Comparison of ENCODE assay signal across 15 mouse cellular contexts in the genomic region with DNA sequence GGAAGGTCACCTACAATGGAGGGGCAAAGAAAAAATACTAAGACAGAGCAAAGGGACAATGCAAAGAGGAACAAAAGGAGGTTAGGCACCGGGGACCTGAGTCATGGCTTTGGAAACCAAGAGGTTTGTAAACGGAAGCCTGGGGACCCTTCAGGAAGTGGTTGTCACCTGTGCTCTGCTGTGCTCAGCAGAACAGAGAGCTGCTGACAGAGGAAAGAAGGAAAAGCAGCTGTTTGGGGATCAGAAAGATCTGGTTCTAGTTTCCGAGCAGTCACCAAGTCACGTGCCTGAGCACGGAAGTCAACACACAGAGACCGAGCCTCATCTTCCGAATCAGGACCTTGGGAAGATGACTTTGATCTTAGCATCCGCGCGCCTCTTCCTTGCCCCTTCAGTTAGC.
DNase-seq lines count a peak whose midpoint lies in the region; ATAC-seq and TF ChIP-seq lines count a peak whose summit lies in the region.
"Had no signal": no experiment of that assay in that cellular context is flagged by ENCODE, and none has a peak within 500 bp of the region (broad histone marks: within the 10 kb centered on the region; RNA-seq: fewer than 3 reads in every experiment).

No protein-coding gene starts in this region.

- WGBS in kidney, postnatal 0 days = 67% methylated on average over 10 of the region's 10 CpGs
- 73% methylated on average over 10 of the region's 10 CpGs for whole genome bisulfite sequencing in hindbrain, embryonic 13.5 days

- no peak for ATAC-seq in kidney, postnatal 0 days (replicated peaks; ENCODE audit: low FRiP score, low read depth)
- peak; percentile 91 for ATAC-seq in megakaryocyte, adult 5-6 weeks (ENCODE audit: poor library complexity, severe bottlenecking)
- ATAC-seq in hindbrain, embryonic 13.5 days (ENCODE audit: low FRiP score) = no peak
- ATAC-seq: midbrain, embryonic 13.5 days had no signal

- DNase-seq in kidney, postnatal 0 days (ENCODE audit: low spot score) = peak; percentile 12
- DNase-seq in kidney, postnatal 10 days = no peak
- peak; percentile 31 for DNase-seq in c-Kit-positive CD71-negative TER-119-negative erythroid progenitor cells, embryonic 14.5 days (ENCODE audit: low read depth)
- peak; percentile 58 for DNase-seq in thymus, postnatal 14 days
- DNase-seq in gastrocnemius, postnatal 10 days = no peak
- no peak for DNase-seq in gastrocnemius, adult 8-10 months (ENCODE audit: low spot score in 2 of 2)
- DNase-seq: cerebellum, postnatal 14 days; gastrocnemius, adult 2 months; heart, postnatal 4 days; kidney, adult 2 months had no signal

- no peaks in the 10 kb centered on the region for H3K9me3 ChIP-seq in kidney, postnatal 0 days (replicated peaks; ENCODE audit: low read length)
- H3K9me3 ChIP-seq in hindbrain, embryonic 13.5 days = no peaks in the 10 kb centered on the region
- H3K9me3 ChIP-seq: limb, embryonic 15.5 days; midbrain, embryonic 13.5 days; neural tube, embryonic 15.5 days had no signal

- H3K4me3 ChIP-seq in kidney, postnatal 0 days (replicated peaks; ENCODE audit: low read depth, low read length) = no peak overlapping the region
- H3K4me3 ChIP-seq in hindbrain, embryonic 13.5 days = no peak overlapping the region
- H3K4me3 ChIP-seq: gastrocnemius, adult 2 months; limb, embryonic 15.5 days; midbrain, embryonic 13.5 days; neural tube, embryonic 15.5 days had no signal

- H3K4me1 ChIP-seq in kidney, postnatal 0 days (replicated peaks; ENCODE audit: insufficient read depth, low read length) = no peaks in the 10 kb centered on the region
- no peaks in the 10 kb centered on the region for H3K4me1 ChIP-seq in hindbrain, embryonic 13.5 days (replicated peaks)
- H3K4me1 ChIP-seq: limb, embryonic 15.5 days; midbrain, embryonic 13.5 days; neural tube, embryonic 15.5 days had no signal

- no peak for TF ChIP-seq CTCF in kidney, postnatal 0 days (IDR thresholded peaks at IDR 0.05; ENCODE audit: low read depth)

- no peak overlapping the region for H3K27ac ChIP-seq in kidney, postnatal 0 days
- no peak overlapping the region for H3K27ac ChIP-seq in hindbrain, embryonic 13.5 days
- H3K27ac ChIP-seq: gastrocnemius, adult 2 months; limb, embryonic 15.5 days; midbrain, embryonic 13.5 days; neural tube, embryonic 15.5 days had no signal

- H3K9ac ChIP-seq in kidney, postnatal 0 days (ENCODE audit: low read depth, low read length) = no peak overlapping the region
- no peak overlapping the region for H3K9ac ChIP-seq in hindbrain, embryonic 13.5 days
- H3K9ac ChIP-seq: limb, embryonic 15.5 days; midbrain, embryonic 13.5 days; neural tube, embryonic 15.5 days had no signal

- H3K4me2 ChIP-seq in kidney, postnatal 0 days (ENCODE audit: low read length) = no peak overlapping the region
- no peak overlapping the region for H3K4me2 ChIP-seq in hindbrain, embryonic 13.5 days
- H3K4me2 ChIP-seq: limb, embryonic 15.5 days; midbrain, embryonic 13.5 days; neural tube, embryonic 15.5 days had no signal

- H3K27me3 ChIP-seq in kidney, postnatal 0 days (ENCODE audit: insufficient read depth, low read length) = no peaks in the 10 kb centered on the region
- no peaks in the 10 kb centered on the region for H3K27me3 ChIP-seq in hindbrain, embryonic 13.5 days
- H3K27me3 ChIP-seq: limb, embryonic 15.5 days; midbrain, embryonic 13.5 days; neural tube, embryonic 15.5 days had no signal

- H3K36me3 ChIP-seq in kidney, postnatal 0 days (ENCODE audit: insufficient read depth, low read length) = no peaks in the 10 kb centered on the region
- no peaks in the 10 kb centered on the region for H3K36me3 ChIP-seq in hindbrain, embryonic 13.5 days
- H3K36me3 ChIP-seq: limb, embryonic 15.5 days; midbrain, embryonic 13.5 days; neural tube, embryonic 15.5 days had no signal

Comparison
In these comparisons a context has a peak if more than half of its experiments do, and no peak if none do; other contexts are left out.
1. DNase-seq: peak in kidney, postnatal 0 days (single experiment), c-Kit-positive CD71-negative TER-119-negative erythroid progenitor cells, embryonic 14.5 days (single experiment) and thymus, postnatal 14 days (single experiment); none in kidney, postnatal 10 days (single experiment), gastrocnemius, postnatal 10 days (single experiment) and gastrocnemius, adult 8-10 months (0 of 2).